Mouse (Mus musculus) macrophage (primary cell): ENCODE results near the gene Uox. TPM values are rescaled to one million over a fixed set of nuclear protein-coding genes. Genes with fewer than 3 reads are reported as not detected.
A peak's percentile ranks its signal among the peaks of the same experiment; 100 is the strongest.

Source experiments
- H3K27ac ChIP-seq: fragments of 350-480 bp; formaldehyde crosslinking; 2 replicates; pipeline ENCODE4 v1.9.0; 2021
- H3K36me3 ChIP-seq: fragments of 350-480 bp; formaldehyde crosslinking; 2 replicates; pipeline ENCODE4 v1.9.0; 2021; ENCODE audit errors: inconsistent target
- H3K4me3 ChIP-seq: fragments of 350-480 bp; formaldehyde crosslinking; 2 replicates; pipeline ENCODE4 v1.9.0; 2021; ENCODE audit errors: inconsistent target
- H3K79me2 ChIP-seq: fragments of 350-480 bp; formaldehyde crosslinking; 2 replicates; pipeline ENCODE4 v1.9.0; 2021; ENCODE audit errors: inconsistent target
- WGBS: methylation state at CpG from one replicate; pipeline ENCODE4 v1.1.7; 2026; ENCODE audit warnings: inconsistent platforms; ENCODE audit not compliant: missing documents; 5-methylcytosine and 5-hydroxymethylcytosine counted together
- polyA plus RNA-seq: library from polyadenylated mRNA; stranded (reverse); fragments of 250-400 nt; gene quantifications from 3 replicates; pipeline ENCODE4 v1.2.4, GENCODE M21; 2018; ENCODE audit warnings: inconsistent platforms

Gene Uox
- polyA plus RNA-seq, 1 experiment from 2014 or later = not detected

DNA sequence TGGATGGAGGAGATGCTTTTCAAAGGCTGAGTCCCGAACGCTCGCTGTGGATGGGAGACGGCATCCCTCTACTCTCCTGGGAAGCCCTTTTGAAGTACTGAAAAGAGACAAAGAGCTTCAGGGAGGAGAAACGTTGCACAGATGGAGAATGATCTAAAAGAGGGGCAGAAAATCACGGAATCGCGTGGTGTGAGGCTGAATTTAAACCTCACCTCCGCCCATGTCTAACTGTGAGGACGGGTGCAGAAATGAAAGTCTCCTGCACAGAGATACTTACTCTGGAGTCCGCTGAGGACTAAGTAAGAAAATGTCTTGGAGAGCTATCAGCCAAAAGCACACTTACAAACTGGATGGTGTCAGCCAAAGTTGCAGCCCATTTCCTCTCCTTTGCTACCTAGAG lies 51.7 kb downstream of the Uox start:
- Histone ChIP-seq H3K79me2 (no peaks in the 10 kb centered on the region), H3K36me3 (no peaks in the 10 kb centered on the region), H3K27ac (no peak overlapping the region), H3K4me3 (no peak overlapping the region)
- 96% methylated on average over 11 of the region's 11 CpGs for WGBS

- Histone ChIP-seq H3K27ac (no peak overlapping the region), H3K4me3 (no peak overlapping the region), H3K79me2 (no peaks in the 10 kb centered on the region), H3K36me3 (no peaks in the 10 kb centered on the region)
- WGBS = 93% methylated on average over 4 of the region's 4 CpGs
These were observed 55.5 kb downstream of the Uox start for GRCm38 (mm10) chr3:146625766-146626165.

GRCm38 (mm10) chr3:146628227-146628982 lies 58.2 kb downstream of the Uox start:
- H3K4me3 ChIP-seq = no peak overlapping the region
- no peak overlapping the region for H3K27ac ChIP-seq
- H3K36me3 ChIP-seq = no peaks in the 10 kb centered on the region
- no peaks in the 10 kb centered on the region for H3K79me2 ChIP-seq
- 49% methylated on average over 8 of the region's 8 CpGs for WGBS

- Histone ChIP-seq H3K27ac (no peak overlapping the region), H3K36me3 (no peaks in the 10 kb centered on the region), H3K4me3 (no peak overlapping the region), H3K79me2 (no peaks in the 10 kb centered on the region)
- WGBS = 92% methylated on average over 5 of the region's 5 CpGs
These were observed 62.3 kb downstream of the Uox start for GRCm38 (mm10) chr3:146632506-146632905.

- 73% methylated on average over 4 of the region's 4 CpGs for WGBS
- Histone ChIP-seq H3K79me2 (no peaks in the 10 kb centered on the region), H3K27ac (no peak overlapping the region), H3K36me3 (no peaks in the 10 kb centered on the region), H3K4me3 (no peak overlapping the region)
These were observed 71.7 kb downstream of the Uox start for GRCm38 (mm10) chr3:146641818-146642427.

- H3K27ac ChIP-seq = no peak overlapping the region
- WGBS = 94% methylated on average over 10 of the region's 10 CpGs
- no peak overlapping the region for H3K4me3 ChIP-seq
- H3K36me3 ChIP-seq = no peaks in the 10 kb centered on the region
- H3K79me2 ChIP-seq = no peaks in the 10 kb centered on the region
These were observed 79.2 kb downstream of the Uox start for GRCm38 (mm10) chr3:146649311-146649894.

- Histone ChIP-seq H3K36me3 (no peaks in the 10 kb centered on the region), H3K27ac (no peak overlapping the region), H3K79me2 (no peaks in the 10 kb centered on the region), H3K4me3 (no peak overlapping the region)
- WGBS = 92% methylated on average over 8 of the region's 10 CpGs
These were observed 80.5 kb downstream of the Uox start for GRCm38 (mm10) chr3:146650716-146651115.

GRCm38 (mm10) chr3:146651217-146651616 lies 81.0 kb downstream of the Uox start, which contains the start of gene 4930503B20Rik:
Gene 4930503B20Rik (minus strand): TSS chr3:146651317.
- Histone ChIP-seq H3K27ac (no peak within 1 kb of the TSS), H3K79me2 (no peaks in the 10 kb centered on the region), H3K36me3 (no peaks in the 10 kb centered on the region), H3K4me3 (no peak within 1 kb of the TSS)
- WGBS = 92% methylated on average over 3 of the region's 3 CpGs

- whole genome bisulfite sequencing = 94% methylated on average over 5 of the region's 5 CpGs
- Histone ChIP-seq H3K4me3 (no peak overlapping the region), H3K36me3 (no peaks in the 10 kb centered on the region), H3K27ac (no peak overlapping the region), H3K79me2 (no peaks in the 10 kb centered on the region)
These were observed 82.2 kb downstream of the Uox start for GRCm38 (mm10) chr3:146652431-146652830.

DNA sequence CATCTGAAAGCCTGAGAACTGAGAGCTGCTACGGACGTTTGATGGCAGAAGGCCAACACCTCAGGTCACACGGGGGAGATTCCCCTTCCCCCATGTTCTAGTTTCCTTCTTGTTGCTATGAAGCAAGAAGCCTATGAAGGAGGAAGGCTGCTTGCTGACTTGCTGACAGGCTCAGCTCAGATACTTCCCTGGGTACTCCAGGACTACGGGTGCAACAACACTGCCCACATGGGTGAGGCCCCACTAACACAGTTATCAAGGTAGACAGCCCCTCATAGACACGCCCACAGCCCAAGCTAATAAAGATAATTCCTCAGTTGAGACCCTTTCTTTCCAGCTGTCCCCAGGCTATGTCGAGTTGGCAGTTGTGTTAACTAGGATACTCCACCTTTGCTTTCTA lies 83.5 kb downstream of the Uox start:
- Histone ChIP-seq H3K79me2 (no peaks in the 10 kb centered on the region), H3K27ac (no peak overlapping the region), H3K36me3 (no peaks in the 10 kb centered on the region), H3K4me3 (no peak overlapping the region)
- WGBS = 31% methylated on average over 6 of the region's 6 CpGs

GRCm38 (mm10) chr3:146655111-146655577 lies 84.9 kb downstream of the Uox start:
- H3K27ac ChIP-seq = peak overlapping the region; percentile 14
- WGBS = 27% methylated on average over 2 of the region's 2 CpGs

GRCm38 (mm10) chr3:146657433-146657832 lies 87.2 kb downstream of the Uox start:
- Histone ChIP-seq H3K4me3 (no peak overlapping the region), H3K27ac (peak overlapping the region; percentile 77), H3K79me2 (no peaks in the 10 kb centered on the region), H3K36me3 (no peaks in the 10 kb centered on the region)
- 12% methylated on average over 5 of the region's 5 CpGs for WGBS

More at GRCm38 (mm10) chr3:146655111-146655577, 84.9 kb downstream of the Uox start:
- H3K36me3 ChIP-seq = no peaks in the 10 kb centered on the region
- no peaks in the 10 kb centered on the region for H3K79me2 ChIP-seq
- no peak overlapping the region for H3K4me3 ChIP-seq

- 53% methylated on average over 1 of the region's 1 CpGs for WGBS
- peak overlapping the region; percentile 77 for H3K27ac ChIP-seq
- H3K79me2 ChIP-seq = no peaks in the 10 kb centered on the region
- no peak overlapping the region for H3K4me3 ChIP-seq
- no peaks in the 10 kb centered on the region for H3K36me3 ChIP-seq
These were observed 87.9 kb downstream of the Uox start for GRCm38 (mm10) chr3:146658061-146658639.

GRCm38 (mm10) chr3:146659321-146659720 lies 89.1 kb downstream of the Uox start:
- 91% methylated on average over 5 of the region's 5 CpGs for WGBS
- H3K27ac ChIP-seq = no peak overlapping the region
- no peaks in the 10 kb centered on the region for H3K79me2 ChIP-seq

GRCm38 (mm10) chr3:146661001-146661400 lies 90.8 kb downstream of the Uox start:
- WGBS = 88% methylated on average over 6 of the region's 6 CpGs
- Histone ChIP-seq H3K27ac (no peak overlapping the region), H3K4me3 (no peak overlapping the region), H3K79me2 (no peaks in the 10 kb centered on the region), H3K36me3 (no peaks in the 10 kb centered on the region)

More at GRCm38 (mm10) chr3:146659321-146659720, 89.1 kb downstream of the Uox start:
- no peaks in the 10 kb centered on the region for H3K36me3 ChIP-seq
- no peak overlapping the region for H3K4me3 ChIP-seq
